Mouse (Mus musculus): ENCODE results near the gene Ghdc. TPM values are rescaled to one million over a fixed set of nuclear protein-coding genes. Genes with fewer than 3 reads are reported as not detected.

Ghdc gene
- polyA plus RNA-seq, 1 experiment from 2014 or later = 4.7 TPM

GRCm38 (mm10) chr11:100754693-100755057 lies 16.1 kb downstream of the Ghdc start:
- H3K27ac ChIP-seq = no peak overlapping the region
- ATAC-seq = no peak
- H3K4me1 ChIP-seq (replicated peaks) = peaks cover 8% of the 10 kb centered on the region
- no peak overlapping the region for H3K4me2 ChIP-seq (replicated peaks)
- H3K27me3 ChIP-seq (replicated peaks) = peaks cover 16% of the 10 kb centered on the region
- H3K9me3 ChIP-seq = no peaks in the 10 kb centered on the region
- H3K9ac ChIP-seq = no peak overlapping the region
- H3K36me3 ChIP-seq = no peaks in the 10 kb centered on the region
- WGBS = 89% methylated on average over 3 of the region's 3 CpGs
- H3K4me3 ChIP-seq (replicated peaks) = no peak overlapping the region

DNA sequence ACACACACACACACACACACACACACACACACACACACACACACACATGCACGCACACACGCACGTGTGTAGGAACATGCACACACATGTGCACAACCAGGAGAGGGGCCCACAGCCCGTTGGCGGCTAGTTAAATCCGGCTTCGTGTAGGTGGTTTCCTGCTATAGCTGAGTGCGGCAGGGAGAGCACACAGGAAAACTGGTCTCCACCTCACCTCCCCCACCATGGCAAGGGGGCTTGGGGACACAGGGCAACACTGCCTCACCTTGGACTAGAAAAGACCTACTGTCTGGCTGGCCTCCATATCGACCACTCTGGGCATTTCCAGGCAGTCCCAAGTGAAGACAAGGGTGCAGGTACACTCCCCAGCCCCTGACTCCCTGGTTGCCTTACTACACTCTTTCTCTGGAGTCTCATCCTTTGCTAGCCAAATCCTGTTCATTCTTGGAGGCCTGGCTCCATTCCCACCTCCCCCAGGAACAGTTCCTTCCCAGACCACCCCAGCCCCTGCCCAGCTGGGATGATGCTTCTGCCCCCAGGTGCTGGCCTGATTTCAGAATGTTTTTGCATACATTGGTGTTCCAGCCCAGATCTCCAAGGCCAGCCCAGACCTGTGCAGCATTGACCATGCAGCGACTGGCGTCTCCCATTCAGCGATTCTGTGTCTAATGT lies 16.6 kb downstream of the Ghdc start:
- ATAC-seq = no peak
- Histone ChIP-seq H3K4me2 (replicated peaks) (no peak overlapping the region), H3K27ac (no peak overlapping the region), H3K4me1 (replicated peaks) (peaks cover 3% of the 10 kb centered on the region; the same call in 1 of the 2 replicates), H3K9me3 (no peaks in the 10 kb centered on the region), H3K9ac (no peak overlapping the region), H3K36me3 (no peaks in the 10 kb centered on the region), H3K4me3 (replicated peaks) (no peak overlapping the region), H3K27me3 (replicated peaks) (peaks cover 16% of the 10 kb centered on the region)
- WGBS = 79% methylated on average over 12 of the region's 12 CpGs

- no peaks in the 10 kb centered on the region for H3K9me3 ChIP-seq
- H3K27me3 ChIP-seq (replicated peaks) = peaks cover 21% of the 10 kb centered on the region
- ATAC-seq = no peak
- no peak overlapping the region for H3K9ac ChIP-seq
- H3K4me1 ChIP-seq (replicated peaks) = no peaks in the 10 kb centered on the region
- no peaks in the 10 kb centered on the region for H3K36me3 ChIP-seq
- H3K4me2 ChIP-seq (replicated peaks) = no peak overlapping the region
- 28% methylated on average over 10 of the region's 10 CpGs for WGBS
- no peak overlapping the region for H3K4me3 ChIP-seq (replicated peaks)
- no peak overlapping the region for H3K27ac ChIP-seq
Measured at GRCm38 (mm10) chr11:100752294-100752693, 18.5 kb downstream of the Ghdc start.

DNA sequence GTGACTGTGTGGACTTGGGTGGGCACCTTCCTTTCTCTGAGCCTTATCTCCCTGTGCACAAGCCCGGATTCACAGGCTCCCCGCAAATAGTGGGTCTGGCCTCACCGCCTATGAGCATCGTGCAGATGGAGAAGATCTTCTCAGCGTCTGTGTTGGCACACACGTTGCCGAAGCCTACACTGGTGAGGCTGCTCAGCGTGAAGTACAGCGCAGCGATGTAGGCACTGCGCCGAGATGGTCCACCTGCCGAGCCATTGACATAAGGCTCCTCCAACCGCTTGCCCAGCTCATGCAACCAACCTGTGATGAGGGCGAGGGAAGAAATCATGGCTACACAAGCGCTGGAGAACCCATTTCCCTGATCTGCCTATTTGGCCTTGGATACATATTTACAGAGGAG lies 20.6 kb downstream of the Ghdc start:
- Histone ChIP-seq H3K36me3 (no peaks in the 10 kb centered on the region), H3K9me3 (no peaks in the 10 kb centered on the region), H3K4me2 (replicated peaks) (no peak overlapping the region), H3K27ac (no peak overlapping the region), H3K27me3 (replicated peaks) (peaks cover 21% of the 10 kb centered on the region), H3K4me1 (replicated peaks) (no peaks in the 10 kb centered on the region), H3K9ac (no peak overlapping the region), H3K4me3 (replicated peaks) (no peak overlapping the region)
- WGBS = 90% methylated on average over 16 of the region's 16 CpGs
- ATAC-seq = no peak

DNA sequence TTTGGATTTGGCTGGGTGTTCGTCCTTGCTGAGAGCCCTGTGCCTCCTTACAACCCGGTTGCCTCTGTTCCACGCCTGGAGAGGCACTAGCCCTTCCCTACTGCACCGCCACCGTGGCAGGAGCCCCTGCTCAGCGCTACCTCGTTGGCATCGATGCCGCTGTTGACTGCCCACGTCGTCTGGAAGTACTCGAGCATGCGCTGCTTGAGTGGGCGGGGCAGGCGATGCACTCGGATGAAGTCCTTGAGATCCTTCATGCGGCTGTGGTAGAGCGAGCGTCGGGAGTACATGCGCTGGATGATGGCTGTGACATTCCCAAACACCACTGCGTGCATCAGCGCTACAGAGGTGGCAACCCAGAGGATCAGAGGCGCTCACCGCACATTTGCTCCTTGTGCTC lies 21.3 kb downstream of the Ghdc start:
- WGBS = 47% methylated on average over 25 of the region's 25 CpGs
- Histone ChIP-seq H3K4me2 (replicated peaks) (peak overlapping the region; percentile 17; the same call in 1 of the 2 replicates), H3K36me3 (no peaks in the 10 kb centered on the region), H3K27ac (no peak overlapping the region), H3K4me1 (replicated peaks) (no peaks in the 10 kb centered on the region), H3K27me3 (replicated peaks) (peaks cover 21% of the 10 kb centered on the region), H3K9ac (no peak overlapping the region), H3K9me3 (no peaks in the 10 kb centered on the region), H3K4me3 (replicated peaks) (no peak overlapping the region)
- no peak for ATAC-seq

- H3K4me3 ChIP-seq (replicated peaks) = no peak overlapping the region
- no peak overlapping the region for H3K27ac ChIP-seq
- H3K9me3 ChIP-seq = no peaks in the 10 kb centered on the region
- no peak overlapping the region for H3K9ac ChIP-seq
- H3K4me1 ChIP-seq (replicated peaks) = no peaks in the 10 kb centered on the region
- peaks cover 21% of the 10 kb centered on the region for H3K27me3 ChIP-seq (replicated peaks)
- no peak for ATAC-seq
- H3K36me3 ChIP-seq = no peaks in the 10 kb centered on the region
- WGBS = 68% methylated on average over 4 of the region's 4 CpGs
- no peak overlapping the region for H3K4me2 ChIP-seq (replicated peaks)
Measured at GRCm38 (mm10) chr11:100748620-100749019, 22.1 kb downstream of the Ghdc start.

DNA sequence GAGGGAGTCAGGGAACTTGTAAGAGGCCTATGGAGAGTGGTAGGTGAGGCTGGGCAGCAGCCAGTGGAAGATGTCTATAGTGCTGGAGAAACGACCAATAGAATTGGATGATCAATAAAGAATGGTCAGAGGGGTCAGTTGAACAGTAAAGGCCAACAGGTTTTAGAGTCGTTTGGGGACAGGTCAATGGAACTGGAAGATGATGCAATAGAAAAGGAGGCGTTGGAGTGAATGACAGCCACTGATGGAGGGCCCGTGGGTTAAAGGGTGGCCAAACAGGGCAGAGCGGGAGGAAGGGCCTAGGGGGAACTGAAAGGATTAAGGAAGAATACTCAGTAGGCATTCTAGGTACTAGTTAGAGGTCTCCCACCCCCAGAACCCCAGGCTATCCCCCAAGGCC lies 23.6 kb downstream of the Ghdc start:
- Histone ChIP-seq H3K27ac (no peak overlapping the region), H3K36me3 (no peaks in the 10 kb centered on the region), H3K9ac (no peak overlapping the region), H3K4me3 (replicated peaks) (no peak overlapping the region), H3K4me1 (replicated peaks) (no peaks in the 10 kb centered on the region), H3K27me3 (replicated peaks) (peaks cover 21% of the 10 kb centered on the region), H3K4me2 (replicated peaks) (no peak overlapping the region), H3K9me3 (no peaks in the 10 kb centered on the region)
- 74% methylated on average over 5 of the region's 5 CpGs for WGBS
- ATAC-seq = no peak

DNA sequence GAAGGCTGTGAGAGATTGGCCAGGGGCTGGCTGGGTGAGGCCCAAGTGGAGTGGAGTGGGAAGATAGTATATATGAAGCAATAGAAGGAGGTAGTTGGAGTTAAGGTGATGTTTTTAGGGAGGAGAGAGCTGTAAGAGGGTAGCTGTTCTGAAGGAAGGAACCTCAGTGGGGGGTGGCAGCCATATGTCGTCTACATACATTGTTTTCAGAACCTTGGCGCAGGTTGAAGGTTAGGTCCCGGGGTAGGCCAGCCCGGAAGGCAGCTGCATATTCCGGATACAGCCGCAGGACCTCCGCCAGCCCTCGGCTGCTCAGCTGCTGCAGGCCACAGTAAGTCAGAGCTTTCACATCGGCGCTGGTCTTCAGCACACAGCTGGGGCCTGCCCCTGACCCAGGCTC lies 24.2 kb downstream of the Ghdc start:
- H3K9ac ChIP-seq = no peak overlapping the region
- no peak overlapping the region for H3K4me3 ChIP-seq (replicated peaks)
- H3K36me3 ChIP-seq = no peaks in the 10 kb centered on the region
- H3K4me2 ChIP-seq (replicated peaks) = no peak overlapping the region
- H3K9me3 ChIP-seq = no peaks in the 10 kb centered on the region
- H3K4me1 ChIP-seq (replicated peaks) = no peaks in the 10 kb centered on the region
- no peak for ATAC-seq
- H3K27me3 ChIP-seq (replicated peaks) = peaks cover 21% of the 10 kb centered on the region
- 83% methylated on average over 10 of the region's 10 CpGs for WGBS
- no peak overlapping the region for H3K27ac ChIP-seq

GRCm38 (mm10) chr11:100745085-100745484 lies 25.7 kb downstream of the Ghdc start:
- Histone ChIP-seq H3K27me3 (replicated peaks) (peaks cover 17% of the 10 kb centered on the region), H3K4me1 (replicated peaks) (no peaks in the 10 kb centered on the region), H3K4me2 (replicated peaks) (no peak overlapping the region), H3K4me3 (replicated peaks) (no peak overlapping the region), H3K9me3 (no peaks in the 10 kb centered on the region), H3K27ac (no peak overlapping the region), H3K36me3 (no peaks in the 10 kb centered on the region), H3K9ac (no peak overlapping the region)
- WGBS = 17% methylated on average over 6 of the region's 6 CpGs
- ATAC-seq = no peak

- WGBS = 65% methylated on average over 6 of the region's 6 CpGs
- no peaks in the 10 kb centered on the region; the same call in 1 of the 2 replicates for H3K27me3 ChIP-seq (replicated peaks)
- H3K4me3 ChIP-seq (replicated peaks) = no peak overlapping the region
- H3K9ac ChIP-seq = no peak overlapping the region
- no peaks in the 10 kb centered on the region for H3K9me3 ChIP-seq
- H3K36me3 ChIP-seq = no peaks in the 10 kb centered on the region
- peaks cover 9% of the 10 kb centered on the region for H3K4me1 ChIP-seq (replicated peaks)
- ATAC-seq = no peak
- no peak overlapping the region for H3K4me2 ChIP-seq (replicated peaks)
- no peak overlapping the region for H3K27ac ChIP-seq
Measured at GRCm38 (mm10) chr11:100741348-100741747, 29.4 kb downstream of the Ghdc start.

GRCm38 (mm10) chr11:100738749-100739148 lies 32.0 kb downstream of the Ghdc start:
- peaks cover 19% of the 10 kb centered on the region for H3K4me1 ChIP-seq (replicated peaks)
- H3K4me3 ChIP-seq (replicated peaks) = peak overlapping the region; percentile 95
- H3K9me3 ChIP-seq = no peaks in the 10 kb centered on the region
- WGBS = 19% methylated on average over 5 of the region's 5 CpGs
- H3K9ac ChIP-seq = peak overlapping the region; percentile 57
- H3K27me3 ChIP-seq (replicated peaks) = no peaks in the 10 kb centered on the region
- H3K27ac ChIP-seq = no peak overlapping the region
- H3K36me3 ChIP-seq = no peaks in the 10 kb centered on the region
- peak overlapping the region; percentile 82 for H3K4me2 ChIP-seq (replicated peaks)
- no peak for ATAC-seq

- H3K4me3 ChIP-seq (replicated peaks) = peak within 1 kb of the TSS; percentile 95
Measured at GRCm38 (mm10) chr11:100738066-100738604, 32.6 kb downstream of the Ghdc start, which contains the start of gene Rab5c. Gene Rab5c, minus strand, starts transcription at chr11:100738215.

More at GRCm38 (mm10) chr11:100738066-100738604, 32.6 kb downstream of the Ghdc start, which contains the start of gene Rab5c:
- peak within 1 kb of the TSS; percentile 82 for H3K4me2 ChIP-seq (replicated peaks)
- peak within 1 kb of the TSS; percentile 70 for H3K27ac ChIP-seq
- no peaks in the 10 kb centered on the region for H3K9me3 ChIP-seq
- ATAC-seq = peak; percentile 100
- H3K27me3 ChIP-seq (replicated peaks) = no peaks in the 10 kb centered on the region
- no peaks in the 10 kb centered on the region for H3K36me3 ChIP-seq
- H3K4me1 ChIP-seq (replicated peaks) = peaks cover 20% of the 10 kb centered on the region
- H3K9ac ChIP-seq = peak within 1 kb of the TSS; percentile 97
- under 1% methylated on average over 39 of the region's 39 CpGs for WGBS
